Mouse (Mus musculus) adrenal gland, adult 2 months (tissue): ENCODE measurements around the gene Sema4a. TPM values are rescaled to one million over a fixed set of nuclear protein-coding genes. Genes with fewer than 3 reads are reported as not detected.

ENCODE experiments used
- DNase-seq: peaks from one replicate; pipeline ENCODE4 v3.0.0; 2021
- polyA plus RNA-seq: library from polyadenylated mRNA; depleted of rRNA; stranded (reverse); fragments of >200 nt; gene quantifications from 2 replicates; pipeline ENCODE4 v1.2.3, GENCODE M21; 2012
- total RNA-seq, 2 experiments: library from RNA; stranded (reverse); gene quantifications; 2 replicates each; pipeline ENCODE4 v1.2.3; 2021

The Sema4a gene
- total and polyA plus RNA-seq, 3 experiments = 8.8 to 31.8 (median 14.3) TPM

GRCm38 (mm10) chr3:88486887-88487286, 25.9 kb upstream of the Sema4a start:
- no peak for DNase-seq

DNA sequence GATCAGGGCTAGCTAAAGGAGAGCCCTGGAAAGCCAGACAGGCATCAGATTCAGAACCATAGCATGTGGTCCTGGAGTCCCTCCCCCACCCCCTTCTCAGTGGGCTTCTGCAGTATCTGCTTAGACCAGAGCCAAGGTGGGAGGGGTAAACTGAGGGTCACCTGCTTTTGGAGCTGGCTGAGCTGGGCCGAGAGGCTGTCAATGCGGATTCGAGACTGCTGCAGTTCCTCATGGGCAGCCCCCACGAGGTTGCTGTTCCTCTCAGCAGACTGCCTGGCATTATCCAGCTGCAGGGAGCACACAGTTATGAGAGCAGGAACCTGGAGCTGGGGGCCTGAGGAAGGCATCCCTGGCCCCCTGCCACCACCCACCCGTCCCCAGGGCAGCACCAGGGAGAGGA, 25.1 kb upstream of the Sema4a start:
- DNase-seq = no peak

- no peak for DNase-seq
Measured at GRCm38 (mm10) chr3:88484597-88485316, 23.8 kb upstream of the Sema4a start.

DNA sequence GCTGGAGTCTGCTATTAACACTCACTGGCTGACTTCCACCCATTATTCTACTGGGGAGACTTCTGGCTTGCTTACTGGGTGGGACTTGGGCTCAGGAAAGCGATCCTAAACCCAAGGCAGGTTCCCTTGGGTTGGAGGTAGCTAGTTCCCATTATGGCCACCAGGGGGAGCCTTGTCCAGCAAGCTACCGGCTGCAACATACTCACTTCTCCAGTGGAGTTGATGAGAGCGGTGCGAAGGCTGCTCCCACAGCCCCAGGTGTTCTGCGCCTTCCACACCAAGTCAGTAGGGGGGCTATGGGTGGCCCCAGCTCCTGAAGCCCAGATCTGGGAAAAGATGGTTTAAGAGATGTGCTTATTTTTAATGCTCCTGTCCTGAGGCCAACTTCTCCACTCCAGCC, 22.6 kb upstream of the Sema4a start:
- peak; percentile 68 for DNase-seq

GRCm38 (mm10) chr3:88483141-88483540, 22.2 kb upstream of the Sema4a start:
- no peak for DNase-seq

- DNase-seq = no peak
Measured at GRCm38 (mm10) chr3:88482336-88482735, 21.4 kb upstream of the Sema4a start.

DNA sequence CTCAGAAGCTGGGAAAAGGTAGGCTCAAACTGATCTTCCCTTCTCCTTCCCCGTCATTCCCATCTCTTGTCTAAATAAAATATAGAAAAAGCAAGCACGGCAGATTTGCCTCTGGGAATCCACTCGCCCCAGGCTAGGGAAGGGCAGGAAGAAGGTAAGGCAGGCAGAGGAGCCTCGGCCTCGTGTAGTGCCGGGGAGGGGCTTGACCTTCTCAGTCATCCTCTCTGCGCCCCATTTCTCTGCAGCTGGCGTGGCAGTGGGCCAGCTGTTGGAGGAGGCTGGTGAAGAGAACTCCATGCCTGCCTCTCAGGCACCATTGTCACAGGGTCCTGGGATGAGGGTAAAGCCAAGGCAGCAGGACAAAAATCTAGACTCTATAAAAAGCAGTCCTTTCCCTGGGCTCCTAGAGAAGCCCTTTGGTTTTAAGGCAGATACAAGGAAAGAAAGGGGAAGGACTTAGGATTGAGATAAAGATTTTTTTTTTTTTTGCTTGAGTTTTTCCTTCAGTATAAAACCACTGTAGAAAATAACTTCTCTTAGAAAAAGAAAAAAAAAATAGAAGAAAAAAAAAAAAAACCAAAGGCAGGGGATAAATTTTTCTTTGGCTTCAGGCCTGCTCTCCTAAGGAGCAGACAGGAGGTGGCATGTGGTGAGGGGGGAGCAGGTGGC, 20.5 kb upstream of the Sema4a start:
- DNase-seq = no peak

DNA sequence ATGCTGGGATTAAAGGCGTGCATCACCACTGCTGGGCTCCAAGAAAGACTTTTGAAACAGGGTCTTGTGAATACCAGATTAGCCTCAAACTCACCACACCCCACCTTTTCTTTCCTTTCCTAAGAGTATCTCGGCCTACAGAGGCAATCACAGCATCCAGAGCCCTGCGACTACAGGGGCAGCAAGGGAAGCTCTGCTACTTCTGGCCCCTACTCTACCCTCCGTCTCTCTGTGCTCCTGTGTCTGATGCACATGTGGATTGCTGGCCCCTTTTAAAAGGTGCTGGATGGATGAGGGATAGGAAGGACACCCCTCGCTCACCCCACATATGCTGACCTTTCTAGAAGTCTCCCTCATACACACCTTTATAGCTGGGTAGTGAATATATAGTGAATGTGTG, 19.7 kb upstream of the Sema4a start:
- no peak for DNase-seq

- no peak for DNase-seq
Measured at GRCm38 (mm10) chr3:88479828-88480227, 18.8 kb upstream of the Sema4a start.

DNA sequence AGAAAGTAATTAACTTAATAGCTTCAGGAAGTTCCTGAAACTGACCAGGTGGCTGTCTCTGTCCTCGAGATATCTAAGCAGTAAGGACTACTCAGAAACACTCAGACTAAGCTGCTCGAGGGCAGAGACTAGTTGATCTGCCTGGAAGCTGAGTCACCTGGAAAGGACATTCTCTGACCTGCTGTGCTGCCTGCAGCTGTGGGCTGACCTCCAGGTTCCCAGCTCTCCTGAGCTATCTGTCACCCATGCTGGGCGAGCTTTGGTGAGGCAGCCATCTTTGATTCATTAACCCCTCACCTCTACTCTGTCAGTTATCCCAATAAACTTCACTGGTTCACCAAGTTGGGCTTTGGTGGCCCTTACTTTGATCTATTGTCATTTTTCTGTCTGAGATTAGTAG, 18.2 kb upstream of the Sema4a start:
- no peak for DNase-seq

- DNase-seq = peak; percentile 82
Measured at GRCm38 (mm10) chr3:88477735-88478134, 16.8 kb upstream of the Sema4a start.

DNA sequence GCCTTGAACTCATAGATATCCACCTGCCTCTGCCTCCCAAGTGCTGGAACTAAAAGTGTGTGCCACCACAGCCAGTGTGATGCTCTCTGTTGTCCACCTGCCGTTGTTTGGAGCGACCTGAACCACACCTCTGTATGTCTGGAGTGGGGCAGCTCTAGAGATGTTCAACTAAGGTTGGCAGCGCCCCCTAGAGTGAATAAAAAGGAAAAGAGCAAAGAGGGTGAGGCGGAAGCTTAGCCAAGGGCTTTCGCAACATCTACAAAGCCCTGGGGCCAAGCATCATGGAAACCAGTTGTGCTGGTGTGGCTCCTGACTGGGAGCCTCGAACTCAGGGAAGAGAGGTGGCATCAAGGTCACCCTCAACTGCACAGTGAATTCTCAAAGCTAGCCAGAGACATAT, 15.4 kb upstream of the Sema4a start:
- no peak for DNase-seq

DNA sequence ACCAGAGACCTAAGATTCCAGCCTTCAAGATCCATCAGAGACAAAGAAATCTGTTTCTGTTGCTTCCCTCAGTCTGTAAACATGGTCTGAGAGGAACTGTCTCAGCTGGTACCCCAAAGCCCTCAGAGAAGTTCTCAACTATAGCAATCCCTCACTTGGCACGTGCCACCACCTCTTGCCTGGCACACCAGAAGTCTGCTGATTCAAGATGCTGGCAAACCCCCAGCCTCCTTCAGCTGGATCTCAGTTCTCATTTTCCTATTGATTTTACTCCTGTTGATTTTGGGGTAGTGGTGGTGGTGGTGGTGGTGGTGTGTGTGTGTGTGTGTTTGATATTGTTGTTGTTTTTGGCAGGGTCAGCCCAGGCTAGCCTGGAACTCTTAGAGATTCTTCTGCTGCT, 12.6 kb upstream of the Sema4a start:
- DNase-seq = no peak

GRCm38 (mm10) chr3:88473020-88473419, 12.0 kb upstream of the Sema4a start:
- DNase-seq = no peak

DNA sequence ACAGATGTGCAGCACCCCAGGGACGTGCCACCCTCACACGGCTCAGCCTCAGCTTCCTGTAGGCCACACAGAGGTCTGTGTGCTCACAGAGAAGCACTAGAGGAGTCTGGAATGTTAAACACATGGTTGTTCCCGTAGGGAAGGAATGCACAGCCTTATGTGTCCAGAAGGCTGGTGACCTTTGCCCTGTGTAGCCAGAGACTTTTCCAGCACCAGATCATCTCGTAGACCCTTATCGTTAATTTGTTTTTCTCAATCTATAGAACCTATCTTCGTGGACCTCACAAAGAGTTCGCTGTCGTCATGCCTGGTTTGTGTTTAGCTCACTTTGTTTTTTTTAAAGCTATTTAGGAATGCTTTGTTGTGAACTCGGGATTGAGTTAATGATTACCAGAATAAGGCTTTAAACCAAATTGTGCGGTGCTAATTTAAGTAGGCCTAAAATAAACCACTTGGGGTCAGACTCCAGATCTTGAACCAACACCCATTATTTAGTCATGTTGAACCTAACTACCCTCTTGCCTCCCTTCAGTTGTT, 10.0 kb upstream of the Sema4a start:
- no peak for DNase-seq

- DNase-seq = no peak
Measured at GRCm38 (mm10) chr3:88469466-88469865, 8.5 kb upstream of the Sema4a start.

DNA sequence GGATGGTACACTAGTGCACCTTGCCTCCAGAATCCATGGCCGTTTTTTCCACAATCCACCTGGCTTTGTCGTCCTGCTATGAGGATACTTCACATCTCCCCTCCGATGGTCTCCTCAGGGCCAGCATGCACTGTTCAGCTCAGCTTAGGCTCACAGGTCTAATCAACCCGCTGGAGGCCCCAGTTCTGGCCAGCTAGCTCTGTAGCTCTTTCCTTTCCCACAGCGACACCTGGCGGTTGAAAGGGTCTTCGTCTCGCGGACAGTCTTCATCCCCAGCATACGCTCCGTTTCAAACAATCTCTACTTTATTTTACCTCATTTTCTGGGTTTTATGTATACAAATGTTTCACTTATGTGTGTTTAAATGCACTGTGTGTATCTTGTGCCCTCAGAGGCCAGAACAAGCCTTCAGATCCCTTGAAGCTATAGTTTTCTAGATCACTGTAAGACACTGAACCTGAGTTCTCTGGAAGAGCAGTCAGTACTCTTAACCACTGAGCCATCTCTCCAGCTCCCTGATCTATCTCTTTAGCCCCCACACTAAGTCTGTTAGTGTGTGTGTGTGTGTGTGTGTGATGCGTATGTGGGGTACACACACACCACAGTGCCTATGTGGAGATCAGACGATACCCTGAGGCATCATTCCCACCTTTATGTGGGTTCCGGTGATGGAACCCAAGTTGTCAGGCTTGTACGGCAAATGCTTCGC, 6.3 kb upstream of the Sema4a start:
- DNase-seq = peak; percentile 87

DNA sequence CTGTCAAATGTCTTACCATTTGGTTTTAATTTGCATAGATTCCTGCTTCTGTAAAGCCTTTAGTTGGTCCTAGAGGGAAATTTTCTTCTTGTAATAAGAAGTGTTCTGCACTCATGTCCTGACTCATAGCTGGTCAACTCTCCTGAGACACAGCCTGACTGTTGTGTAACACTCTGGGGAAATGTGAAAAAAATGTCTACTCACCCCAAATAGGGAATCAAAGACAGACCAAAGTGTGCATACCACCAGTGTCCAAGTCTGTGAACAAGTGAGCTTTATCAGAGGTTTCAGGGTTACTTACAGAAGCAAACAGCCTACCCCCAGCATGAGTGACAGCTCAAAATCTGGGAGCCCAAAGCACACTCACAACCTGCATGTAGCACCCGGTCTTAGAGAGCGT, 4.1 kb upstream of the Sema4a start:
- peak; percentile 39 for DNase-seq

GRCm38 (mm10) chr3:88464425-88464824, 3.4 kb upstream of the Sema4a start:
- DNase-seq = peak; percentile 62

GRCm38 (mm10) chr3:88460029-88460428, 953 bp downstream of the Sema4a start:
- DNase-seq = no peak

GRCm38 (mm10) chr3:88458778-88459219, 2.2 kb downstream of the Sema4a start:
- no peak for DNase-seq

- DNase-seq = peak; percentile 54
Measured at GRCm38 (mm10) chr3:88456746-88457532, 4.0 kb downstream of the Sema4a start.
